Mouse (Mus musculus) heart, adult 18-20 months (tissue): ENCODE data around the gene Dglucy. TPM values are rescaled to one million over a fixed set of nuclear protein-coding genes. Genes with fewer than 3 reads are reported as not detected.
"Not testable (repeated sequence)": the region's sequence is repeated elsewhere in the genome, so short reads cannot be mapped to it uniquely, and the experiment has no call there.

ENCODE experiments used
- DNase-seq, 2 experiments: peaks; one replicate each; pipeline ENCODE4 v3.0.0; 2021 to 2022; ENCODE audit warnings: mixed read lengths in 1 of 2
- total RNA-seq, 2 experiments: library from RNA; stranded (reverse); gene quantifications; 2 replicates each; pipeline ENCODE4 v1.2.3; 2021

The Dglucy gene
- total RNA-seq, 2 experiments from 2014 or later, result 50.6 to 61.7 TPM

DNA sequence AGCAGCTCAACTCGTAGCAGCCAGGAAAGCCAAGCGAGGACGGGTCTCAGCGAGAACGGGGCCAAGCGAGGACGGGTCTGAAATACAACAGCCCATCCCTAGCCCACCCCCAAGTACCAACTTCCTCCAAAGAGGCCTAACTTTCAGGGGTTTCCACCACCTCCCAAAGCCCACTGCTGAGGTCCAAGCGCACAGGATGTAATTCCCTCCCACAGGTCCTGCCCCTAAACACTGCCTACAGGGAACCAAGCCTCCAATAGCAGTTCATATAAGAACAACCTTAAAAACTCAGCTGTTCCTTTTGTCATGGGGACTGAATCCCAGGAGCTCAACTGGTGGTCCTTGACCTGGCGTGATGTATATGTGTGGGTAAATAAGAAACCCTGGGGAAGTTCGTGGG is 1.6 kb downstream of the Dglucy start:
- no peak for DNase-seq

DNA sequence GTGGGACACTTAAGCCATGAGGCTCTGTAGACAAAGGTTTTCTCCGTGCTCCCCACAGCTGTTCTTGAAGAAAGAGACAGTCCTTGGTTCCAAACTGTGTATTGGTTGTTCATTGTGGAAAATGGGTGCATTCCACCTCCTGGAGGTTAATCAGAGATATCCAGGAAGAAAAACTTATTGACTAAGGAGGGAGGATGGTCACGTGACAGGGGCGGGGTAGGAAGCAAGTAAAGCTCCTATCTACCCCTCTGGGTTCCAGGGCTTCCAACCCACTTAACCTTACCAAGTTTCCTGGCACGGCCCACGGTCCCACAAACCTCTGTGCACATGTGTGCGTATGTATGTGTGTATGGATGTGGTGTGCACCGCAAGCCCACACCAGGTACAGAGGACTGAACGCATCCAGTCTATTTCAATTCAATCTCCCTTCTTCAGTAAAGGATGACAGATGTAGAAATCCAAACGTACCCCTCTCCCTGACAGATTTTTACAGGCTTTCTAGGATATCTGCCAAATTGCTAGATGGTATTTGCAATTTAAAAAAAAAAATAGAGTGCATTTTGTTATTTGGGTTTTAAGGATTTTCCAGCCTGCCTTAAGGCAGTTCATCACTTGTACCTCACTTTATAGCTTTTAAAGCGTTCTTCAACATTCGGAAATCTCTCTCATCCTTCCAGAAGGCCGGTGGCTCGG is 2.7 kb downstream of the Dglucy start:
- DNase-seq, result no peak

DNA sequence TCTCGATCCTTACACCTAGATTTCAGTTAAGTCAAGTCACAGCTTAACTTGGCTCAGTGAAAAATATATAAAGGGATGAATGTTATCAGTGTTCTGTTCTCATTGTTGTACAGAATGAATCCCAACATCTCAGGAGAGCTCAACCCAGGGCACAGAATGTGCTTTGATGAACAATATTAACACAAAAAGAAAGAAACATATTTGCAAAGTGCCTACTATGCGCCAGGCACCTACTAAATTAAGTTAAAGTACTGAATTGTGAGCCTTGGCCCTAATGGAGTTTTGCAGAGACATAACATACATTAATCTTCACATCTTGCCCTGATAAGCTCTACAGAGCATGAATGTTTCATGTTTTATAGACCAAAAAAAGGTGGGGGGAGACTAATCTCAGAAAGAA is 5.3 kb downstream of the Dglucy start:
- no peak for DNase-seq

GRCm38 (mm10) chr12:100785344-100785743 is 6.5 kb downstream of the Dglucy start:
- no peak for DNase-seq

DNA sequence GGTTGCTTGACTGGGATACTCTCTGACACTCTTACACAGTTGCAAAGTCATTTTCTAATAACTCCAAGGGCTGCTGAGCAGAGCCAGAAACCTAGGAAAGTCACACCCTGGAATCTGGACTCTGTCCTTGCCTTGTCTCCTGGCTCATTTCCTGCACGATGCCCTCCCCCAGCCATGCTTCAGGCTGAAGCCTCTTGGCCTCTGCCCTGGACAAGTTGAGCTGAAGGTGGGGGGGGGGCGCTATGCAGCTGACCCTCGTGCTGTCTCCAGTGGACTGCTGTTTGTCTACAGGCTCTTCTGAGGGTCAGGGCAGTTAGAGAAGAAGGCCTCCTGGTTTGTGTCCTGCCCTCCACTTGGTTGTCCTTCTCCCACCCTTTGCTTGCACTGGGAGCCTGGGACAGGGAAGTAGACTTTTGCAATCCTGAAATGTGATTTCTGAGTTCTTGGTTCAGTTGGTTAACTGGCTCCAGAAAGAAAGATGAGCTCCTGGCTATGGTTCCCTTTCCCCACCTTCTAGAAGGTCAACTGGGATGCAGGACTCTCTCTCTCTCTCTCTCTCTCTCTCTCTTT is 11.2 kb downstream of the Dglucy start:
- peak; percentile 46 to 54 for DNase-seq

- DNase-seq, result no peak
These were observed 12.6 kb downstream of the Dglucy start for GRCm38 (mm10) chr12:100791425-100791824.

DNA sequence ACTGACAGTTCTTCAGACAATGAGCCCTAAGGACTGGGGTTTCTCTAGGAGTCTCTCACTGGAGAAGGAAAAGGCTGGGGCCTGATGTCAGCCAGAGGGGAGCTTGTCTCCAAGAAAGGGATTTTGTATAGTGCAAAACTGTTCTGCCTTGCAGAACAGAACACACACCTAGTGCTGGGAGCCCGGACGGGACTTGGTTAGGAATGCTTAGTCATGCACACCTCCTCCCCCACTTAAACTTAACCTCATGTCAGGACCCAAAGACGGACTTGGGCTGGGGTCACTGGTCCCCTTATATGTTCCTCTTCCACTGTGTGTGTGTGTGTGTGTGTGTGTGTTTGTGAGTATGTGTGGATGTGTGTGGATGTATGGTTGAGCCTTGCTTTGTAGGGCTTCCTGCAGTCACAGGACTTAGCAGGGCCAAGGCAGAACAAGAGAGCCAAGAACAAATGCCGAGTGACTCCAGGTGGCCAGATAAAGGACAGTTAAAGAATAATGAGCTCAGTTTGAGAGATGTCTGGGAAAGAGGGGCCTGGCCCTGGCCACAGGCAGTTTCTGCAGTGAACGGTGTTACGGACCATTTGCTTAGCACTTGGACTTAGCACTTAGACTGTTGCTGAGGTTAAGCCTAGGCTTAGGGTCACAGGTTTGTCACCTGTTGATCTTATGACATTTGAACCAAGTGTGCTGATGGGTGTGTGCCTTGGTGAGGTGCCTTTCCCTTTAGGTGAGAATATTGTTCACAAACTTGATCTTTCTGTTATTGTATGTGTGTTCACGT is 15.8 kb downstream of the Dglucy start:
- no peak for DNase-seq

- DNase-seq, result no peak
These were observed 16.7 kb downstream of the Dglucy start for GRCm38 (mm10) chr12:100795390-100796036.

GRCm38 (mm10) chr12:100803391-100803790 is 24.5 kb downstream of the Dglucy start:
- not testable (repeated sequence) for DNase-seq

DNA sequence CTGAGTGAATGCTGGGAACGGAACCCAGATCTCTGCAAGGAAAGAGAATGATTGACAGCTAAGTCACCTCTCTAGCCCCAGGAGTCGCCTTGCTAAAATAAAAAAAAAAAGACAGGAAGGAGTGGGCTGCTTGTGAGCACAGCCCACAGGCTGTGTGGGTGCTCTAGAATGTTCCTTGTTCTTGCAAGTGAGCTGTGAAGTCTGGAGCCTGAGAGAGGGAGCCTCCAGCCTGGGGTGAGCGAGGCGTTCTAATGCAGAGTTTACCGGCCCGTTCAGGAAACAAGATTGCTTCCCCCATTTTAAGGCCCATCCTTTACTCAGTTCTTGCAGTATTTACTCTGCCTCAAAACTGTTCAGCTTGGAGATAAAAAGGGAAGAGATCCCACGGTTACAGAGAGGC is 28.4 kb downstream of the Dglucy start:
- no peak for DNase-seq

GRCm38 (mm10) chr12:100808609-100809280 is 29.9 kb downstream of the Dglucy start:
- no peak for DNase-seq

GRCm38 (mm10) chr12:100810542-100810941 is 31.7 kb downstream of the Dglucy start:
- DNase-seq, result no peak

DNA sequence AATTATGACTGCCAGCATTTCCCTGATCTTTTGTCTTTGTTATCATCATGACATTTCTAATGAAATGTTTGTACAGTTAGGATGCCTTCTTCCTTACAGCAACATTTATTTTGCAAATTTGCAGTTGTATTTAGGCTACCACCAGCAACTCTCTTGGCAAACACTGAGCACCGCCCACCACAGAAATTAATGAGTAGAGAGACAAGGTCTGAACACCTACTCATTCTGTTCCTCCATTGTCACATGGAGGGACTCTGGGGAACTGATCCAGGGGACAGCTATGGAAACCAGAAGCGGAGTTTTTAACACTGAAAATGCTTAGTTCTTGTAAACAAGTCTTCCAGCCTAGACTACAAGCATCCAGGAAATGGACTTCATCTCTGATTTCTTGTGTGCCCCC is 35.0 kb downstream of the Dglucy start:
- DNase-seq, result no peak

GRCm38 (mm10) chr12:100814671-100815070 is 35.8 kb downstream of the Dglucy start:
- no peak for DNase-seq

- no peak for DNase-seq
These were observed 38.0 kb downstream of the Dglucy start for GRCm38 (mm10) chr12:100816906-100817305.

GRCm38 (mm10) chr12:100819965-100820364 is 41.1 kb downstream of the Dglucy start:
- peak; percentile 62 to 86 for DNase-seq

GRCm38 (mm10) chr12:100831021-100831420 is 52.2 kb downstream of the Dglucy start:
- no peak for DNase-seq

DNA sequence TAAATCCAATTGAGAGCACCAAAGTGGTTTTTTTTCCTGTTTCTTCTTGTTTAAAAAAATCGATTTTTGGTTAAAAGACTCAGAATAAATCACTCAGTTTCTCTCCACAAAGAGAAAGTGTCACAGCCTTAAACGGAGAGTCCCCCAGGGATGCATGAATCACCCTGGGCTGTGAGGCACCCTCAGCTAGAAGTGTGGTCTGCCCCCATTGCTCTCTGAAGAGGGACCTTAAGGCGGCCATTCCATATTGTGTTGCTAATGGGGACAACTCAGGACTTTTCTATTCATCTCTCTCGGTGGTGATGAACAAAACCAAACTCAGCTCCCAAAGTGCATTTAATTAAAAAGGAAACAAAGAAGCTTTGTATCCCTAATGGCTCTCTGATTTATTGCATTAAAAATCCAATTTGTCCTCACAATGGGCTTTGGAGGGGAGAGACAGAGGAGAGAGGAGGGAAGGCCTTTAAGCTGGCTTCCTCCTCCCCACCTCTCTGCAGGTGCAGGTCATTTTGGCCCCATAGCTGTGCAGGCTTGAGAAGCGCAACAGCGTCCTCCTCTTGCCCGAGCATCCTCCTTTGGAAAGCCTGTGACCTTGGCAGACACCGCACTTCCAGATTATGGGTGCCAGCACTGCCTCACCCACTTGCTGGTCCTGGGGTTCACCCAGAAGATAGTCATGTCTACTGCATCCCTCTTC is 52.9 kb downstream of the Dglucy start:
- no peak for DNase-seq

GRCm38 (mm10) chr12:100837208-100837607 is 58.4 kb downstream of the Dglucy start:
- peak in 1 of 2 experiments; percentile 47 for DNase-seq

DNA sequence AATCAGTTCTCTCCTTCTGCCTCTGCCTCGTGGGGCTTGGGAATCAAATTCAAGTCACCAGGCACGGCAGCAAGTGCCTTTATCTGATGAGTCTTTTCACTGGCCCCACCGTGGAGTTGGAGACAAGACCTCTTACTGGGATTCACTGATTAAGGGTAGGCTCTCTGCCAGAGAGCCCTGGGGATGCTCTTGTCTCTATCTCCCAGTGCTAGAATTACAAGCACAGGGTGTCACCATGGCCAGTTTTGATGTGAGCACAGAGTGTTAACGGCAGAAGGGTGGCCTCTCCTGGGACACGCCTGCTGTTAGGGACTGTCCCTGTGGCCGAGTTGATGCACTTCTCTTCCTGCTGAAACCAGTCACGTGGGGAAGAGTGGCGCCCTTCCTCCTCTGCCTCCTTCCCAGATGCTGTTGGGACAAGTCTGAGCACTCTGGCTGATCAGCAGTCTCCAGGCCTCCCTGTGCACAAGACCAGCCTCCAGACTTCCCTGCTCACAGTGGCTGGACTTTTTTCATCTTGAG is 60.3 kb downstream of the Dglucy start:
- DNase-seq, result peak; percentile 31 to 54

DNA sequence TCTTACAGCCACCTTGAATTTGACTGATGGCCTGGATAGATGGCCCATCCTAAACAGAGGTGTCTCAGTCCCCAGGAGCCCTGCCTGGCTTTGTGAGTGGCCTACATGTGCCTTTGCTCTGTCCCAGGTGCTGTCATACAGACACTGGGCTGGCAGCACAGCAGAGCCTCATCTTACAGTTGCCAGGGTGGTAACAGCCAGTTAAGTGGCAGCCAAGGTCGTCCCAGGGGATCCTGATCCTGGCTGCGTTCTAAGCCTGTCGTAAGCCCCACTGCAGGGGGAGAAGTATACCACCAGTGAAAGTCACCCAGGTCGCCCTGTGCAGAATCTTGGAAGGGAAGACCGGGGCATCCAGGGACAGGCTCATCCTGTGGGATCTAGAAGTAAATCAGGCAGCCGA is 61.1 kb downstream of the Dglucy start:
- DNase-seq, result peak; percentile 51 to 57
